Mouse (Mus musculus): Measurements from ENCODE around the gene Grin2c.

DNA sequence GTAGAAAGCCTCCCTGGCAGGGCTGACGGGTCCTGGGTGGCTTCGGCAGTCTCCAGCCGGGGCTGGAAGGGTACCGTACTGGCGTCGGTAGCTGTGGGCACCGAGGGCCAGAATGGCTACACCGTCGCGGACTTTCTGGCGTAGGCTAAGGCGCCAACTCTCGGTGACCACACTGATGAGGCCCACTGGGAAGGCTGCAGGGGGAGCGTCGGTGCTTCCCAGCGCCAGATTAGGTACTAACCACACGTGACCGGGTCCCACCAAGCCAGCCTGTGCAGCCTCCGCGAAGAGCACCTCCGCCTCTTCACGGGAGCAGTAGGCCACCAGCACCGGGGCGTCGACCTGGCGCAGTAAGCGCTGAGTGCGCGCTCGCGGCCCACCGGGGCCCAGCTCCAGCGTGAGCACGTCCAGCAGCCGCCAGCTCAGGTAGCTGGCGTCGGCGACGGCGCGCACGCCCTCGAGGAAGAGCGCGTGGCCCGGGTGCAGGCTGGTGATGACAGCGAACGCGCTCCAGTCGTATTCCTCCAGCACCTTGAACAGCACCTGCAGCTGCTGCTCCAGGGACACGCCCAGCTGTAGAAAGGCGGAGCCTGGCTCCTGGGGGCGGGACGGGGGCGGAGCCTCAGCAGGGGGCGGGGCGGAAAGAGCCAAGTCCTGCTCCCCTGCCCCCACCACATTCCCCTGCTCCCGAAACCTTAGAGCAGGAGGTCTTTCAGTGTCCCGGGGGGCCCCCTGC is 9.1 kb downstream of the Grin2c start:
- TF ChIP-seq CTCF (IDR thresholded peaks at IDR 0.05 in 2 of 3, conservative IDR thresholded peaks at IDR 0.05 in 1 of 3; ENCODE audit: control insufficient read depth in 1 of 3, insufficient read depth in 1 of 3, low read depth in 2 of 3, low read length in 3 of 3, poor library complexity in 1 of 3, severe bottlenecking in 1 of 3), result no peak
- TF ChIP-seq USF1 (IDR thresholded peaks at IDR 0.05; ENCODE audit: low read depth, low read length), result no peak
- TF ChIP-seq RAD21 (IDR thresholded peaks at IDR 0.05; ENCODE audit: low read depth, low read length), result no peak
- no peak for TF ChIP-seq RCOR1 (IDR thresholded peaks at IDR 0.05; ENCODE audit: low read depth, low read length)
- no peak for TF ChIP-seq ZMIZ1 (IDR thresholded peaks at IDR 0.05; ENCODE audit: low read depth, low read length)
- TF ChIP-seq MAX (IDR thresholded peaks at IDR 0.05; ENCODE audit: low read length), result no peak
- no peak for TF ChIP-seq ZNF384 (IDR thresholded peaks at IDR 0.05; ENCODE audit: low read depth, low read length)
- TF ChIP-seq TBP (IDR thresholded peaks at IDR 0.05; ENCODE audit: low read depth, low read length), result no peak

Data from MEL (cell line).